Mouse (Mus musculus) intestine, postnatal 0 days (tissue): ENCODE results near the gene Ccdc43. TPM values are rescaled to one million over a fixed set of nuclear protein-coding genes. Genes with fewer than 3 reads are reported as not detected.

Experiments
- ATAC-seq: fragments of 200-750 bp; cut with Nextera tagmentation; 2 replicates; pipeline ENCODE4 v1.8.0; 2017; ENCODE audit warnings: mild to moderate bottlenecking, moderate TSS enrichment, moderate library complexity
- H3K27ac ChIP-seq: fragments of 300-500 bp; sonication (generic); 2 replicates; pipeline ENCODE4 v1.5.1; 2014; ENCODE audit warnings: mild to moderate bottlenecking, low read depth, low read length, moderate library complexity
- H3K27me3 ChIP-seq: fragments of 300-500 bp; sonication (generic); replicated peaks from 2 replicates; pipeline ENCODE4 v1.6.1; 2014; ENCODE audit warnings: low read length, mixed read lengths; ENCODE audit not compliant: control insufficient read depth, insufficient read depth
- H3K36me3 ChIP-seq: fragments of 300-500 bp; sonication (generic); 2 replicates; pipeline ENCODE4 v1.6.1; 2014; ENCODE audit warnings: mild to moderate bottlenecking, moderate library complexity; ENCODE audit not compliant: control insufficient read depth, insufficient read depth
- H3K4me1 ChIP-seq: fragments of 300-500 bp; sonication (generic); replicated peaks from 2 replicates; pipeline ENCODE4 v1.6.1; 2014; ENCODE audit warnings: antibody characterized with exemption, low read length, mixed read lengths; ENCODE audit not compliant: control insufficient read depth, insufficient read depth
- H3K4me2 ChIP-seq: fragments of 300-500 bp; sonication (generic); replicated peaks from 2 replicates; pipeline ENCODE4 v1.6.1; 2014; ENCODE audit warnings: low read depth, mild to moderate bottlenecking, moderate library complexity
- H3K4me3 ChIP-seq: fragments of 300-500 bp; sonication (generic); 2 replicates; pipeline ENCODE4 v1.5.1; 2014; ENCODE audit warnings: low read depth, low read length
- H3K9ac ChIP-seq: fragments of 300-500 bp; sonication (generic); 2 replicates; pipeline ENCODE4 v1.6.1; 2014; ENCODE audit warnings: mild to moderate bottlenecking, low read depth, low read length
- H3K9me3 ChIP-seq: fragments of 300-500 bp; sonication (generic); 2 replicates; pipeline ENCODE4 v1.6.1; 2016; ENCODE audit warnings: mixed run types; ENCODE audit not compliant: control insufficient read depth
- CTCF ChIP-seq: sonication (generic); IDR thresholded peaks from 2 replicates; pipeline ENCODE4 v1.5.1; 2016; ENCODE audit warnings: low read depth, mild to moderate bottlenecking, control low read depth, antibody characterized with exemption, moderate library complexity
- WGBS: fragments of 180-500 bp; shearing (Covaris S2); extraction: QIAGEN DNeasy Blood & Tissue Kit; methylation state at CpG from one replicate; pipeline ENCODE4 v1.1.7; 2014; 5-methylcytosine and 5-hydroxymethylcytosine counted together
- polyA plus RNA-seq: library from polyadenylated mRNA; unstranded; fragments of >200 nt; fragmentation: Nextera tagmentation; extraction: Ambion mirVana; gene quantifications from 2 replicates; pipeline ENCODE4 v1.2.1, GENCODE M21; 2015

Gene Ccdc43
- polyA plus RNA-seq: 16.2 and 17.1 TPM in 2 replicates

- no peaks in the 10 kb centered on the region for H3K9me3 ChIP-seq
- H3K9ac ChIP-seq: peak within 1 kb of the TSS; percentile 53
- peak within 1 kb of the TSS; percentile 67 for H3K4me3 ChIP-seq
- H3K27ac ChIP-seq: peak within 1 kb of the TSS; percentile 43
- peak; percentile 96 for ATAC-seq
- no peaks in the 10 kb centered on the region for H3K4me1 ChIP-seq
- no peaks in the 10 kb centered on the region for H3K27me3 ChIP-seq
- TF ChIP-seq CTCF: no peak
- peak within 1 kb of the TSS; percentile 83 for H3K4me2 ChIP-seq
- WGBS: under 1% methylated on average over 49 of the region's 49 CpGs
- H3K36me3 ChIP-seq: no peaks in the 10 kb centered on the region; the same call in 1 of the 2 replicates
Measured at GRCm38 (mm10) chr11:102697338-102698017, at the start of gene Ccdc43. Gene Ccdc43, minus strand, starts transcription at chr11:102697782.

GRCm38 (mm10) chr11:102744746-102745145, 47.2 kb upstream of the Ccdc43 start:
- no peak overlapping the region for H3K4me3 ChIP-seq
- no peak overlapping the region for H3K9ac ChIP-seq
- WGBS: 85% methylated on average over 3 of the region's 3 CpGs
- H3K36me3 ChIP-seq: no peaks in the 10 kb centered on the region
- no peak for TF ChIP-seq CTCF
- no peaks in the 10 kb centered on the region for H3K27me3 ChIP-seq
- H3K4me2 ChIP-seq: no peak overlapping the region
- H3K27ac ChIP-seq: no peak overlapping the region
- no peak for ATAC-seq
- H3K9me3 ChIP-seq: no peaks in the 10 kb centered on the region
- no peaks in the 10 kb centered on the region for H3K4me1 ChIP-seq

GRCm38 (mm10) chr11:102742843-102743242, 45.3 kb upstream of the Ccdc43 start:
- H3K9ac ChIP-seq: no peak overlapping the region
- no peaks in the 10 kb centered on the region for H3K4me1 ChIP-seq
- H3K4me3 ChIP-seq: no peak overlapping the region
- no peaks in the 10 kb centered on the region for H3K36me3 ChIP-seq
- H3K9me3 ChIP-seq: no peaks in the 10 kb centered on the region
- no peak for TF ChIP-seq CTCF
- H3K4me2 ChIP-seq: no peak overlapping the region
- WGBS: 73% methylated on average over 5 of the region's 5 CpGs
- H3K27ac ChIP-seq: no peak overlapping the region
- H3K27me3 ChIP-seq: peaks cover 4% of the 10 kb centered on the region; the same call in 1 of the 2 replicates
- no peak for ATAC-seq

GRCm38 (mm10) chr11:102742066-102742465, 44.5 kb upstream of the Ccdc43 start:
- TF ChIP-seq CTCF: no peak
- ATAC-seq: no peak
- WGBS: 60% methylated on average over 7 of the region's 7 CpGs
- H3K9ac ChIP-seq: no peak overlapping the region
- no peak overlapping the region for H3K4me2 ChIP-seq
- H3K4me1 ChIP-seq: no peaks in the 10 kb centered on the region
- no peak overlapping the region for H3K27ac ChIP-seq
- H3K9me3 ChIP-seq: no peaks in the 10 kb centered on the region
- H3K36me3 ChIP-seq: no peaks in the 10 kb centered on the region
- no peak overlapping the region for H3K4me3 ChIP-seq
- H3K27me3 ChIP-seq: peaks cover 4% of the 10 kb centered on the region; the same call in 1 of the 2 replicates

- Histone ChIP-seq H3K36me3 (no peaks in the 10 kb centered on the region), H3K9me3 (no peaks in the 10 kb centered on the region), H3K4me3 (no peak overlapping the region), H3K27ac (no peak overlapping the region), H3K4me2 (no peak overlapping the region), H3K27me3 (peaks cover 4% of the 10 kb centered on the region; the same call in 1 of the 2 replicates), H3K4me1 (no peaks in the 10 kb centered on the region), H3K9ac (no peak overlapping the region)
- 35% methylated on average over 22 of the region's 22 CpGs for WGBS
- TF ChIP-seq CTCF: 0 out of 2 replicates have a peak, but pooled peaks have one; percentile 12
- no peak for ATAC-seq
Measured at GRCm38 (mm10) chr11:102741129-102741950, 43.8 kb upstream of the Ccdc43 start.

- Histone ChIP-seq H3K4me1 (no peaks in the 10 kb centered on the region), H3K4me2 (no peak overlapping the region), H3K9ac (no peak overlapping the region), H3K36me3 (no peaks in the 10 kb centered on the region), H3K9me3 (no peaks in the 10 kb centered on the region), H3K27me3 (peaks cover 4% of the 10 kb centered on the region; the same call in 1 of the 2 replicates), H3K27ac (no peak overlapping the region), H3K4me3 (no peak overlapping the region)
- ATAC-seq: no peak
- TF ChIP-seq CTCF: no peak
- 63% methylated on average over 11 of the region's 11 CpGs for WGBS
Measured at GRCm38 (mm10) chr11:102740634-102741033, 43.1 kb upstream of the Ccdc43 start.
